Mouse (Mus musculus): Measurements from ENCODE around the gene Mxi1.

GRCm38 (mm10) chr19:53310771-53311523, 629 bp downstream of the Mxi1 start:
- TF ChIP-seq CTCF (IDR thresholded peaks at IDR 0.05; ENCODE audit: low read depth, low read length) = no peak
- no peak for TF ChIP-seq POLR2A (IDR thresholded peaks at IDR 0.05; ENCODE audit: extremely low read depth, insufficient read depth, low read length)
